Mouse (Mus musculus) spleen, adult 2 months (tissue): ENCODE data around the gene Map3k4.

Experiments used
- CTCF ChIP-seq: fragments of 200-500 bp; IDR thresholded peaks from 2 replicates; pipeline ENCODE4 v1.5.1; 2011; ENCODE audit warnings: mild to moderate bottlenecking, inconsistent platforms; ENCODE audit not compliant: insufficient read depth, insufficient read length, insufficient replicate concordance; ENCODE audit errors: extremely low read depth
- POLR2A ChIP-seq: fragments of 200-500 bp; IDR thresholded peaks from 2 replicates; pipeline ENCODE4 v1.6.1; 2011; ENCODE audit warnings: low read depth, low read length, inconsistent platforms

GRCm38 (mm10) chr17:12275756-12276155, 42.8 kb downstream of the Map3k4 start:
- TF ChIP-seq CTCF (no peak), POLR2A (no peak)
